Mouse (Mus musculus) A20 (cell line): ENCODE results near the gene Gm7995.
"Not testable (repeated sequence)": the region's sequence is repeated elsewhere in the genome, so short reads cannot be mapped to it uniquely, and the experiment has no call there.

ENCODE experiments used
- DNase-seq: peaks from one replicate; pipeline ENCODE4 v3.0.0-alpha.2; 2011; ENCODE audit warnings: low read depth, low spot score

Gene Gm7995

DNA sequence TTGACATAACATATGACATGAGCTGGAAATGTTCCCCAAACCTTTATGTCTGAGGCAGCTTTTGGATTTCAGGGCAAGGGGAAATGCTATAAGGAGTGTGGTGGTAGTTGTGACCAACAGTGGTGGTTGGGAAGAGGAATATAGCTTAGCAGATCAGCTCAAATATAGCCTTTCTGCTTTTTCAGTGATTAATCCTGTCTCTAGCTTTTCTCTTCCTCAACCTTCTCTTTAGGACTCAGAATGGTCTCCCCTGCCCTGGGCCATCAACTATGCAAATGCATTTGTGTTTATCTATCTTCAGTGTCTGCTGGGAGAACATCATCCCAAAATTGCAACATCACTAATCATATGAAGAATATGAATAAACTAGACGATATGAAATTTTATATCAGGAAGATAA is at the start of gene Gm7995:
Gene Gm7995 (plus strand): TSS at position 301 of the 400 bp plus-strand sequence.
- DNase-seq = not testable (repeated sequence)

DNA sequence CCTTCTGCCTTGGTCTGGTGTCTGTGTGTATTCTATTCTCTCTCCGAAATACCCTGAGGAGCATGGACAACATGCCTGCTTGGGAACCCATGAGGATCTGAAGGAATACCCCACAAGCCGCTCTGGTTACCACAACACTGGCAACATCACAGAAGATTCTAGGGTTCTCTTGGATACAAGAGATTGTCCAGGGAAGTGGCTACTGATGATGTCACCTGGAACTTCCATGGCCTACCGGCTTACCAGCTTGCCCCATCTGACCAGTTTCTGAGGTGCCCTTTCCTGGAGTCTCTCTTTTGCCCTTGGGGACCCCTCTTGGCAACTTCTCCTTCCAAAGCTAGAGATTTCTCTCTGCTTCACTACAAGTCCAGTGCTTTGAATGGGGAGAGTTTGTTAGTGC is 12.8 kb upstream of the Gm7995 start, which contains the start of gene Gm9611:
Gene Gm9611 (minus strand): TSS at position 101 of the 400 bp plus-strand sequence.
- not testable (repeated sequence) for DNase-seq
